Mouse (Mus musculus) liver, embryonic 14.5 days (tissue): ENCODE measurements around the gene Fyn. TPM values are rescaled to one million over a fixed set of nuclear protein-coding genes. Genes with fewer than 3 reads are reported as not detected.

Experiments used
- ATAC-seq: fragments of 200-750 bp; cut with Nextera tagmentation; 2 replicates; pipeline ENCODE4 v1.8.0; 2017; ENCODE audit warnings: moderate number of reproducible peaks, mild to moderate bottlenecking, moderate library complexity; ENCODE audit not compliant: insufficient read depth
- DNase-seq, 3 experiments: peaks; one replicate each; pipeline ENCODE4 v3.0.0-alpha.2; 2012 to 2013; ENCODE audit warnings: low read depth in 3 of 3, low spot score in 3 of 3
- H3K27ac ChIP-seq: fragments of 300-500 bp; sonication (generic); 2 replicates; pipeline ENCODE4 v1.5.1; 2014; ENCODE audit warnings: moderate library complexity, mild to moderate bottlenecking, control low read depth, inconsistent platforms
- H3K27me3 ChIP-seq: fragments of 300-500 bp; sonication (generic); 2 replicates; pipeline ENCODE4 v1.6.1; 2014; ENCODE audit warnings: mild to moderate bottlenecking, low read length, moderate library complexity; ENCODE audit not compliant: control insufficient read depth, insufficient read depth
- H3K36me3 ChIP-seq: fragments of 300-500 bp; sonication (generic); replicated peaks from 2 replicates; pipeline ENCODE4 v1.6.1; 2014; ENCODE audit warnings: low read depth; ENCODE audit not compliant: control insufficient read depth, insufficient read depth
- H3K4me1 ChIP-seq, 2 experiments: fragments of 200-500 bp in 1 of 2; fragments of 300-500 bp in 1 of 2; sonication (generic) in 1 of 2; replicated peaks; 2 replicates each; pipeline ENCODE4 v1.6.1; 2012 to 2014; ENCODE audit warnings: antibody characterized with exemption in 1 of 2, inconsistent platforms in 1 of 2, low read length in 1 of 2; ENCODE audit not compliant: control insufficient read depth in 2 of 2, insufficient read depth in 2 of 2
- H3K4me2 ChIP-seq: fragments of 300-500 bp; sonication (generic); 2 replicates; pipeline ENCODE4 v1.6.1; 2014; ENCODE audit warnings: low read depth, mild to moderate bottlenecking, control low read depth, moderate library complexity
- H3K4me3 ChIP-seq, 2 experiments: fragments of 200-500 bp in 1 of 2; fragments of 300-500 bp in 1 of 2; sonication (generic) in 1 of 2; 2 replicates each; pipeline ENCODE4 v1.5.1; 2012 to 2014; ENCODE audit warnings: low read depth in 2 of 2, low read length in 2 of 2, mild to moderate bottlenecking in 2 of 2, control low read depth in 1 of 2, inconsistent platforms in 1 of 2, moderate library complexity in 1 of 2; ENCODE audit not compliant: insufficient read depth in 1 of 2
- H3K9ac ChIP-seq: fragments of 300-500 bp; sonication (generic); replicated peaks from 2 replicates; pipeline ENCODE4 v1.6.1; 2014; ENCODE audit warnings: mild to moderate bottlenecking, control low read depth, moderate library complexity
- H3K9me3 ChIP-seq: fragments of 300-500 bp; sonication (generic); 2 replicates; pipeline ENCODE4 v1.6.1; 2016; ENCODE audit warnings: low read length, mixed read lengths; ENCODE audit not compliant: control insufficient read depth
- CTCF ChIP-seq: IDR thresholded peaks from 2 replicates; pipeline ENCODE4 v1.5.1; 2016; ENCODE audit warnings: antibody characterized with exemption, low read depth, control low read depth
- EP300 ChIP-seq: IDR thresholded peaks from 2 replicates; pipeline ENCODE4 v1.6.1; 2016; ENCODE audit warnings: antibody characterized with exemption, low read depth
- WGBS: fragments of 180-500 bp; shearing (Covaris S2); extraction: QIAGEN DNeasy Blood & Tissue Kit; methylation state at CpG from one replicate; pipeline ENCODE4 v1.1.7; 2014; ENCODE audit not compliant: insufficient replicate concordance; 5-methylcytosine and 5-hydroxymethylcytosine counted together
- polyA plus RNA-seq, 2 experiments: library from polyadenylated mRNA; depleted of rRNA in 1 of 2; stranded (reverse) in 1 of 2; unstranded in 1 of 2; fragments of >200 nt; fragmentation: Nextera tagmentation in 1 of 2; extraction: Ambion mirVana in 1 of 2; gene quantifications; 2 replicates each; pipeline versions ENCODE4 v1.2.1 to v1.2.3; 2012 to 2014

The Fyn gene
- polyA plus RNA-seq, 2 experiments, result 8.2 to 9.8 TPM

DNA sequence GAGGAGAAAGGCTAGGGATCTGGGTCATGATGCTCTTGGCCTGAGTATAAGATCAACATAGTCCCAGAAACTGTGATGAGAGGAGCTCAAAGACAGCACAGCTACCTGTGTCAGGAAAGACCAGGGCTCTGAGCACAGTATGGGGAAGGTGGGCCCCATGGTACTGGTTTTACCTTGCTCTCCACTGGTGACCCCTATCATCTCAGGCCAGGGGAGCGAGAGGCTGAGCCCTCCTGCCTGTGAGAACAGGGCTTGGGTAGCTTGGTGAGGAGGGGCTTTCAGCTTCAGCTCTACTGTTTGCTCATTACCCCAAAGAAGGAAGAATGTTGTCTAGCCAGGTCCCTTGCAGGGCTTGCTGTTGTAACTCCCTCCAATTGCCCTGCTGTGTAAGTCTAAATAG lies 45.4 kb downstream of the Fyn start:
- Histone ChIP-seq H3K4me1 (peaks cover 0 to 21% of the 10 kb centered on the region in 2 experiments; a peak in 2 of 4 replicates), H3K27ac (no peak overlapping the region), H3K4me3 (no peak overlapping the region), H3K4me2 (no peak overlapping the region), H3K9ac (no peak overlapping the region), H3K36me3 (no peaks in the 10 kb centered on the region), H3K27me3 (no peaks in the 10 kb centered on the region), H3K9me3 (no peaks in the 10 kb centered on the region)
- WGBS, result 85% methylated on average over 1 of the region's 1 CpGs
- no peak for ATAC-seq
- TF ChIP-seq EP300 (no peak), CTCF (no peak)
- no peak for DNase-seq

DNA sequence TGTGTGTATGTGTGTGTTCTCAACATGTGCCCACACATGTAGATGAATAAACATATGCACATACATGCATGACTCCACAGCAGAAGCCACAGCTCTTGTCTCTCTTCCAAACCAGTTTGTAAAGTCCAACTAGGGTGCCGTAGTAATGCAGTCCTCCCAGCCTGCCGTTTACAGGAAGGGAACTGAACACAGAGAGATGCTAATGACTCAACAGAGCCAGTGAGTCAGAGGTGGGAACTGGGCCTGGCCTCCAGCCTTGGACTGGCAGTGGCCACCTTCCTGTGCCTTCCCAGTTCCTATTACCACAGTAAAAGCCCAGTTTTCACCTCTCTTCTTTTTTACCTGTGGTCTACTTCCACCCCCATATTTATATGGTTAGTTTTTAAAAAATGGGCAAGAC lies 46.9 kb downstream of the Fyn start:
- Histone ChIP-seq H3K4me2 (no peak overlapping the region), H3K9ac (no peak overlapping the region), H3K4me1 (peaks cover 0 to 22% of the 10 kb centered on the region in 2 experiments; a peak in 2 of 4 replicates), H3K27me3 (no peaks in the 10 kb centered on the region), H3K36me3 (no peaks in the 10 kb centered on the region), H3K27ac (no peak overlapping the region), H3K4me3 (no peak overlapping the region), H3K9me3 (no peaks in the 10 kb centered on the region)
- TF ChIP-seq CTCF (no peak), EP300 (no peak)
- ATAC-seq (no peak), DNase-seq (no peak)
- WGBS, result 53% methylated on average over 2 of the region's 2 CpGs

DNA sequence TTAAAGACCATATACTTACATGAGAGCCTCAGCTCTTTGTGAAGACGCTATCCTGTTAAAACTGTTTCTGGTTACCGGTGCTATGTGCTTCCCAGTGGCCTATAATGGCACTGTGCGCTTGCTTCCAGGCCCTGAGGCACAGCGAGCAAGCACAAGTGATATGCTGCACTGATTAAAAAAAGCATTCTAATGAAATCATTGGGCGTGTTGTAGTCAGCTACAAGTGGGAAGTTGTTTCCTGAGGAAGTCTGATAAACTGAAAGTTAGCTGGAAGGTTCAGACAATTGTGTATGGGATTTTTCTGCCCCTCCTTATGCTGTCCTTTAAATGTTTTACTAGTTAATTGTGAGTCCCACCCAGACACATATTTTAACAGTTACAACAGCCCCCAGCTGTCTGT lies 49.0 kb downstream of the Fyn start:
- no peak for ATAC-seq
- Histone ChIP-seq H3K4me3 (no peak overlapping the region), H3K9ac (no peak overlapping the region), H3K27ac (no peak overlapping the region), H3K4me2 (no peak overlapping the region), H3K36me3 (no peaks in the 10 kb centered on the region), H3K4me1 (peaks cover 0 to 14% of the 10 kb centered on the region in 2 experiments; a peak in 2 of 4 replicates), H3K9me3 (no peaks in the 10 kb centered on the region), H3K27me3 (no peaks in the 10 kb centered on the region)
- no peak for TF ChIP-seq CTCF
- no peak for DNase-seq
- 33% methylated on average over 5 of the region's 5 CpGs for WGBS

DNA sequence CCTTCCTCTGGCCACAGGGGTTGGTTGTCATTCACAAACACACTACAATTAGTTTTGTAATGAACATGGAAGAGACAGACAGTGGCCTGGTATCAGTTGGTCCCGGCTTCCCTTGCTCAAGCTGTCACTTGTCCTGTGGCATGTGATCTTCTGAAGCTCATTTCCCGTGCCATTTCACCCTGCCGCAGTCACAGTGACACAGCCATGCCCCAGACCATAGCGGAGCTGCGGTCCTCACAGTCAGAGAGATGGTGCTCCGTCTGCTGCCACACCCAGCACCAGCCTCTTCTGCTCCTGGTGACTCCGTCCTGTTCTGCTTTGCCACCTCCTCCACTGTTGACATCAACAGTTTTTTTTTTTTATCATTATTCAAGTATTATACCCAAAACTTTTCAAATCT lies 49.7 kb downstream of the Fyn start:
- no peaks in the 10 kb centered on the region for H3K9me3 ChIP-seq
- no peaks in the 10 kb centered on the region for H3K27me3 ChIP-seq
- H3K36me3 ChIP-seq, result no peaks in the 10 kb centered on the region
- no peak overlapping the region for H3K9ac ChIP-seq
- 57% methylated on average over 7 of the region's 7 CpGs for WGBS
- H3K4me3 ChIP-seq, result no peak overlapping the region
- no peak overlapping the region for H3K4me2 ChIP-seq
- H3K27ac ChIP-seq, result no peak overlapping the region
- ATAC-seq, result no peak
- peaks cover 0 to 9% of the 10 kb centered on the region in 2 experiments; a peak in 1 of 4 replicates for H3K4me1 ChIP-seq
- no peak for DNase-seq
- TF ChIP-seq CTCF (no peak), EP300 (no peak)

DNA sequence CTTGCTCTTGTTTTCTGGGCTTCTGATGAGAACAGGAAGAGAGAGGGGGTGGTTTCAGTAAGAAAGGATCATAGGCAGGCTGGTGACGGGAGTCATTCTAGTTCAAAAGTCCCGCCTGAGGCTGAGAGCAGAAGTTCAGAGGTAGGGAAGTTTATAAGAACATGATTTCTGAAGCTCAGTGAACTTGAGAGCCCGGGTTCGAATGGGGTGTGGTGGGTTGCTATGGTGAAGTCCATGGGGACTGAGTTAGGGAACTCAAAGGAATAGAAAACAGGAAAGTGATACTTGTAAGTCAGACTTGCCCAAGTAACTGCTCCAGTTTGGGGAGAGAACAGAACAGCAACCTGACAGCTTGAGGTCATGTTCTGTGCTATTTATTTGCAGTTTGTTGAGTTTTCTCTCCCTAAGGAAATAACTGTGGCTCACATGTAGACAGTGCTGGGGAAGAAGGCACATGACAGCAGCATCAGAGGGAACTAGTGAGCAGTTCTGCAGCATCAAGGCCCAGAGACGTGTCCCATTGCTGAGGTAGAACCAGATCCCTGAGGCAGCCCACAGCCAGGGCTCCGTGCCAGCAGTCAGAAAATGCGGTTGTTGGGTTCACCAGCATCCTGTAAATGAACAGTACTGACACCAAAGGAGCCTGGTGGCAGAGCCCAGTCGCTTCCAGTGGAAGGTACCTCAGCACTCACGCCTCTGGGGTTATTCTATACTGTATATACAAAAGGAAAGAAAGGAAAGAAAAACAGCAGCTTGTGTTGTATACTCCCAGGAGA lies 52.4 kb downstream of the Fyn start:
- WGBS, result 54% methylated on average over 9 of the region's 9 CpGs
- Histone ChIP-seq H3K27ac (no peak overlapping the region), H3K4me1 (peaks cover 0 to 9% of the 10 kb centered on the region in 2 experiments; a peak in 1 of 4 replicates), H3K27me3 (no peaks in the 10 kb centered on the region), H3K9ac (no peak overlapping the region), H3K36me3 (no peaks in the 10 kb centered on the region), H3K9me3 (no peaks in the 10 kb centered on the region), H3K4me2 (no peak overlapping the region), H3K4me3 (no peak overlapping the region)
- TF ChIP-seq EP300 (no peak), CTCF (no peak)
- ATAC-seq (no peak), DNase-seq (no peak)
